Mouse (Mus musculus): ENCODE data around the gene Ercc6l.

DNA sequence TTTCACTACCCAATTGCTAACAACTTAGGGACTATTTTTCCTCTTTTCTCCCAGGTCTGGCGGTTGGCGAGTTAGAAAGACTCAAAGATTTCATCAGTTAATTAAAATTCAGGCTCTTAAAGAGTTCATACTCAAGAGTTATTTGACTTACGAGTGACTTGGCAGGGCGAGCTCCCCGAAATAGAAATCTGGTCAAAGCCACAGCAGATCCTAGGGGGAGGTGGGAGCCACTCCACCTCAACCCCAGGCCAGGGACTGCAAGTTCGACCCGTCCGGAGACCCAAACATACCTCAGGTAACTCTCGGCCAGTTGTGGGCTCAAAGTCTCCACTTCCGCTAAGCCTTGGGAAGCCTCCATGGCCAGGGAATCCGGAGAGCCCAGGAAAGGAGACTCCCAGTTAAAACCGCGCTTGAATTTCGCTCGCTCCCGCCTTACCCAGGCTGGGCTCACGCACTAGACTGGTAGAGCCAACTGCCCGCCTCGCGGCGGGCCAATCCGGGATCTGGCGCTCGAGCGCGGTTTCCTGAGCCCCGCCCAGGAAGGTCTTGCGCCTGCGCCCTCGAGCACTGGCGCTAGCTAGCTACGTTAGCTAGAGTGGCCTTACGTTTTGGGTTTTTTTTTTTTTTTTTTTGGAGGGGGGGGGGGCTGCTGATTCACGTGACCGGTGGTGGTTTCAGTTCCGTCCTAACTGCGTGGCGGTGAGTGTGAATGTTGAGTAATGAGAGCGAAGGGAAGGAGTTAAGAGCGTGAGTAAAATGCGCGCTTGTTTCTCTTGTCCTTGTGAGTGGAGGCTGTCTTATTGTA, at the start of gene Ercc6l:
- TF ChIP-seq HCFC1 (IDR thresholded peaks at IDR 0.05; ENCODE audit: borderline replicate concordance, insufficient read depth, low read length) (peak; percentile 82), CHD2 (IDR thresholded peaks at IDR 0.05; ENCODE audit: low read depth, low read length) (no peak), ZC3H11A (IDR thresholded peaks at IDR 0.05; ENCODE audit: borderline replicate concordance, low read depth, low read length) (no peak), ZNF384 (IDR thresholded peaks at IDR 0.05; ENCODE audit: low read depth, low read length) (peak; percentile 99)
